Mouse (Mus musculus) megakaryocyte, embryonic 14.5 days (primary cell): ENCODE measurements around the gene Cfb.

Experiments
- FLI1 ChIP-seq: IDR thresholded peaks from 2 replicates; pipeline ENCODE4 v1.6.1; 2012; ENCODE audit warnings: low read length, inconsistent platforms, mixed read lengths
- GATA1 ChIP-seq: IDR thresholded peaks from 3 replicates; pipeline ENCODE4 v1.6.1; 2012; ENCODE audit warnings: mixed read lengths, low read length, inconsistent platforms, borderline replicate concordance

DNA sequence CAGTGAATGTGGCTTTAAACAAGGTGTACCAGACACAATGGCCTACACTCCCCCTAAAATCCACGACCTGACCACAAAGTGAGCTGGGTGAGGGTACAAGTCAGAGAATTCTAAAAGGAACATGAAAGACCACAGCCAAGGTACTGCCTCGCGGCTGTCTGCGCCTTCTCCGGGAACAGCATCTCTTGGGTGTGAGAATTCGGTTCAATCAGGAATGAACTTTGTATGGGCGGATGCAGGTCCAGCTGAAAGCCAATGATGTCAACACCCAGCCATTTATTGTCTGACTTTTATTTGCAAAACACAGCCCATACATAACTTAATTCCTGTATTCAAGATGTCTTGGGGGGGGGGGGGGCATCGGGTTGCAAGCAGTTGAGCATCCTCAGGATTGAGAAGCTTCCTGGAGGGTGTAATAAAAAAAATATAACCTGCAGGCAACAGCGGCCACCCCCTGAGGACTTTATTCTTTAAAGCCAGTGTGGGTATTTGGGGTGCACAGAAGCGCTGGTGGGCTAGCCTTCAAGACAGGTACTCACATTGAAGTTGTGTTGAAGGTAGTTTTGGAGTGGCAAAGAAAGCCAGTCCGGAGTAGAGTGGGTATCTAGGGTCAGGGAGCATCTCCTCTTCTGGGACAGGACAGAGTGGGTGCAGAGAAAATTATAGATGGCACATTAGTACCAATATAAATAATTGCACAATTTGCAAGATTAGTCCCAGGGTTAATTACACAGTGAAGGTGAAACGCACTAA lies 30.9 kb upstream of the Cfb start:
- no peak for TF ChIP-seq GATA1
- no peak for TF ChIP-seq FLI1
